Mouse (Mus musculus): Measurements from ENCODE around the gene Tns2.

Tns2 gene

DNA sequence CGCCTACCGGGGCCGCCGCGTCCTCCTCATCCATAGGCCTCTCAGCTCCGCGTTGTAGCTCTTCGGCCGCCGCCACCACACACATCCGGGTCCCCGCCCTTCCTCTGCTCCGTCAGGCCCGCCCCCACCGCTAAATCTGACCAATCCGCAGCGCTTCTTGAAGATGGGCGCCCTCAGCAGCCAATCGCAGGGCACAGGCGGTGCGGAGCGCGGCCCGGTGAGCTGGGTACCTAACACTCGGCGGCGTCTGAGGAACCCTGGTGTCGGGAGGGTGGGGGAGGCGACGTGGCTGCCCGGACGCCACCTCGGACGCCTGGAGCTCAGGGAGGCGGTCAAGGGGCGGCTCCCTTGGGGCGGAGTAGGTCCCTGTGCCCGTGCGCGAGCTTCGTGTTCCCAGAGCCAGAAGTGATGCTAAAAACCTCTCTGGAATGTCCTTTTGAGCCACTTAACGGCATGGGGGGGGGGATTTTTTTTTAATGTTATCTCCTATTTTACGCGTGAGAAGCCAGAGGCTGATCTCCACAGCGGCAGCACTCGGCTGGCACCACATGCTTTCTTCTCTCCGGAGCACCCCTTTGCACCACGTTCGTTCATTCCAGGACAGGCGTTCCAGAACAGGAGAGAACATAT, 36.0 kb downstream of the Tns2 start, which contains the start of gene Spryd3:
Gene Spryd3 (minus strand): TSS at position 106 of the 630 bp plus-strand sequence.
- peak; percentile 98 for DNase-seq (ENCODE audit: low read depth, low spot score)

DNA sequence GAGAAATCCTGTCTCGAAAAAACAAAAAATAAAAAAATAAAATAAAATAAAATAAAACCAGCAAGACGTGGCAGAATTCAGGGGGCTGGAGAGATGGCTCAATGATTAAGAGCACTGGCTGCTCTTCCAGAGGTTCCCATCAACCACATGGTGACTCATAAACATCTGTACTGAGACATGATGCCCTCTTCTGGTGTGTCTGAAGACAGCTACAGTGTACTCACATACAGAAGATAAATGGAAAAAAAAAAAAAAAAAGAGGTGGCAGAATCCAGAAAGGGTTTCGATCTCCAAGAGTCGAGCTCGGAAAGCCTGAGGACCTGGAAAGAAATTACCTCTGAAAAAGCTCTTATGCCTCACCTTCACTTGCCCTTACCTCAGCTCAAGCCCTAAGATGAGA, 40.9 kb downstream of the Tns2 start:
- DNase-seq (ENCODE audit: low read depth, low spot score) = no peak

DNA sequence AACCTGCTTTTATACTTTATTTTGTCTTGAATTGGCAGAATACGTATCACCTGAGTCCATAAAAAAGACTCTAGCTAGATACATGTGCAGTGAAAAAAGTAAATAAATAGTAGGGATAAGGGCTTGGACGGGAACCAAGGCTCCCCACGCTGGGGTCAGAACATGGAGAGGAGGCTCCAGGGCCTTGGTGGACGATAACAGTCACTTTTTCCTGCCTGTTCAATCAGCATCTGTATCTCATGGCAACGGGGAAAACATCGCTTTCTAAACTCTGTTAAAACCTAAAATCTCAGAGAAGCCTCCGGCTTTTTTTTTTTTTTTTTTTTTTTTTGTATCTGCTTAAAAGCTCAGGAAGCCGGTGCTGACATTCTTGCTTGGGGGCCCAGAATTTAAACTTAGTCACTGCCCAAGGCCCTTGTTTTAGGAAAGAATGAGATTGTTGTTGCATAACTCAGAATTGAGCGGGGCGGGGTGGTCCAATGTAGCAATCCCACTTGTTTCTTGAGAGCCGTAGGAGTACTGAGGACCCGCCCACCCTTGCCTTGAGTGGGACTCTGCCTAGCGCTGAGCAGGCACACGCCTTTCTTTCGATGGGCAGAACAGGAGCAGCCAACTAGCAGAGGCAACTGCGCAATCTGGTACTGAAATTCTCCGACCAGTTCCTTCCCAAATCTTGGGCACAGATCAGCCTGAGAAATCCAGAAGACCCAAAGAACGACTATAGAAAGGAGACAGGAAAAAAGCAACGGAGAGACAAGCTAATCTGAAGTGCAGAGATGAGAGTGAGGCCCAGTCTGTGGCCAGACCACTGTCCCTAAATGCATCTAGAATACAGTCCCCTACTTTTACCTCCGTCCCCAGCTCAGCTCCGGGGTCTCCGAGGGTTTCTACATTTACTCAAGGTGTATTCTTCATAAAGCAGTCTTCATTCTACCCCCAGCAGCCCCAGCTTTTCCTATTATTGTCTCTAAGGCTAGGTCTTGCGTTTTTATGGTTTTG, 43.0 kb downstream of the Tns2 start:
- peak; percentile 60 for DNase-seq (ENCODE audit: low read depth, low spot score)

DNA sequence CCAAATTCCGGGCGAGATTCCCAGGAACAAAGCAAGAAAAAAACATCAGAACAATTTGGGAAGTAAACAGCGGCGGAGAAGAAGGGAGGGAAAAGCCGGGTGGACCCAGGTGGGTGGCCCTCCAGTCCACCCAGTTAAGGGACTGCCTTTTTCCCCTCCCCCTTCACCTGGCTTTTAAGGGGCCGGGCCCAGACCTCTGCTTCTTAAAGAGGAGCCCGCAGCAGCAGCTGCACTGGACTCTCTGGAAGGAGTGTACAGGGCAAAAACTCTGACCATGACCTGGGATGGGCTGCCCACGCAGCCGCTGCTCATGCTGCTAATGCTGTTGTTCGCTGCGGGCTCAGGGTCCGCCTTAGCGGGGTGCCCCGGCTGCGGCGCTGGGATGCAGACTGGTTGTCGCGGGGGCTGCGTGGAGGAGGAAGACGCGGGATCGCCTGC, 44.1 kb downstream of the Tns2 start, which contains the start of gene Igfbp6:
Gene Igfbp6 (plus strand): TSS at position 89 of the 438 bp plus-strand sequence.
- DNase-seq (ENCODE audit: low read depth, low spot score) = no peak

DNA sequence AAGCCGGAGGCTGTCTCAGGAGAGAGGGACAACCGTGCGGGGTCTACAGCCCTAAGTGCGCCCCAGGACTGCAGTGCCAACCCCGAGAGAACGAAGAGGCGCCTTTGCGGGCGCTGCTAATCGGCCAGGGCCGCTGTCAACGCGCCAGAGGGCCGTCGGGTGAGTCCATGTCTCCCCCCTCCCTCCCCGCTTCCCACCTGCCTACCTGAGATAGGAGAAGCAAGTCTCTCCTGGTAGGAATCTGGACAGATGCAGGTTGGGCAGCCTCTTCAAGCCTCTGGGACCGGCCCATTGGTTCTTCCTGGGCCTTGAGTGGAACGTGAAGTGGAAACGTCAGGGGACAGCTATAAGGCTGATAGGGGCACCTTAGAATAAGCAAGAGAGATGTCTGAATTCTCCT, 44.5 kb downstream of the Tns2 start:
- DNase-seq (ENCODE audit: low read depth, low spot score) = no peak

DNA sequence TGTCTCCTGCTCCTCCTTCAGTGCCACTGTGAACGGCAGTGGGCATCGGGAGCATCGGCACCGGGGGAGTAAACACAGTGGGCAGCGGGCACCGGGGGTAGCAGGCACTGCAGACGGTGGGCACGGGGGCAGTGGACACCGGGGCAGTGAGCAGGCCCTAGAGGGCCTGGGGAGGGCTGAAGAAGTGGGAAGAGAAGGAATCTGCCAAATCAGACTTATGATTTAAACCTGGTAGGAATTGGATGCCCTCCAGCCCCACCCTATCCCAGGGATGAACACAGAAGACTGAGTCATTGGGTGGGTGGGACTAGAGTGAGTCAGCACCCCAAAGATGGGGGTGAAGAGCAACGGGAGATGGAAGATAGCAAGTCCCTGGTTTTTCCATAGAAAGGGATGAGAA, 45.1 kb downstream of the Tns2 start:
- DNase-seq (ENCODE audit: low read depth, low spot score) = no peak

DNA sequence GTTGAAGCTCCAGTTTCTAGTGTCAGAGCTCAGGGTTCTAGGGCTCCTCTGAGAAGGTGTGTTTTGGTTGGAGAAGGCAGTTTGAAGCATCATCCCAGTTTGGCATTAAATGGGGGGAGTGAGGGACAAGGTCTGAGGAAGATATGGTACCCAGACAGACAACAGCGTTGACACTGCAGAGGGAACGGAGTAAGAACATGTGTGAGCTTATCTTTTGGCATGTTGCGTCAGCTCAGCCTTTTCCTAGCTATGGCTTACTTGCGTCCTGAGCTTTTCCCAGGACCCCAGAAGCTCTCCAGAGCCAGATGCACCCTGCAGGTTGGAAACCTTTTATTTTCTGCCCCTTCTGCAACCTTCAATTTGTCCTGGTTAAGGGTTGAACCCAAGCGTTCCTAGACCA, 45.9 kb downstream of the Tns2 start:
- no peak for DNase-seq (ENCODE audit: low read depth, low spot score)

DNA sequence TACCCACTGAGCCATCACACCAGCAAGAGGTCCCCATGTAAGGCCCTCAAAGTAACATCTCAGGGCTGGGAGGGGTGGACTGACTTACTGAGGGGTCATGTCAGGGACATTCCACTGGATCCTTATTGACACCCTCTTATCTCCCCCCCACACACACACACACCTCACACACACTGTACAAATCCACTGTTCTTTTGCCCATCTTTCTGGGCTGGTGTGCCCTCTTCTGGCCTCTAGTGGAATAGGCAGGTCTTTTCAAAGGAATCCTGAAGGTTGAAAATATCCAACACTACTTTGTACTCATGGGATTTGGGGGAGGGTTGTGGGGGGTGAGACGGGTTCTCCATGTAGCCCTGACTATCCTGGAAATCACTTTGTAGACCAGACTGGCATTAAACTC, 46.7 kb downstream of the Tns2 start:
- peak; percentile 65 for DNase-seq (ENCODE audit: low read depth, low spot score)

DNA sequence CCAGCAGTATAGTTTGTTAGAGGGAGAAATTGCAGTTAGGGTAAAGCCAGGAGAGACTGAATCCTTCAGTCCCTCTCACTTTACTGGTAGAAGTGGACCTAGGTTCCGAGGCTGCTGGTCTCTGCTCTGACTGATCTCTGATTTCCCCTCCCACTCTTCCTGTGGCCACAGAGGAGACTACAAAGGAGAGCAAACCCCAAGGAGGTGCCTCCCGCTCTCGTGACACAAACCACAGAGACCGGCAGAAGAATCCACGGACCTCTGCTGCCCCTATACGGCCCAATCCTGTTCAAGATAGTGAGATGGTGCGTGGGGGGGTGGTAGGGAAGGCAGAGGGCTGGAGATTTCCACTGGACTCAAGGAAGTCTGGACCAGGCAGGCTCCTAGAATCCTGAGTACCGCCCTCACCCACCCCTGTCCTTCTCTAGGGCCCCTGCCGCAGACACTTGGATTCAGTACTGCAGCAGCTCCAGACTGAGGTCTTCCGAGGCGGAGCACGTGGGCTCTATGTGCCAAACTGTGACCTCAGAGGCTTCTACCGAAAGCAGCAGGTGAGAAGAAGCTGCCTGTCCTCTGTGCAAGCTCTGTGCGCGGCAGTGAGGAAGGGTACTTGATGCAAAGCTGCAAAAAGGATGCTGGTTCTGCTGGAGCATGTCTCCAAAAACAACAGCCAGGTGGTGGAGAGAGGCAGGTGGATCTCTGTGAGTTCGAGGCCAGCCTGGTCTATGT, 47.6 kb downstream of the Tns2 start:
- no peak for DNase-seq (ENCODE audit: low read depth, low spot score)

DNA sequence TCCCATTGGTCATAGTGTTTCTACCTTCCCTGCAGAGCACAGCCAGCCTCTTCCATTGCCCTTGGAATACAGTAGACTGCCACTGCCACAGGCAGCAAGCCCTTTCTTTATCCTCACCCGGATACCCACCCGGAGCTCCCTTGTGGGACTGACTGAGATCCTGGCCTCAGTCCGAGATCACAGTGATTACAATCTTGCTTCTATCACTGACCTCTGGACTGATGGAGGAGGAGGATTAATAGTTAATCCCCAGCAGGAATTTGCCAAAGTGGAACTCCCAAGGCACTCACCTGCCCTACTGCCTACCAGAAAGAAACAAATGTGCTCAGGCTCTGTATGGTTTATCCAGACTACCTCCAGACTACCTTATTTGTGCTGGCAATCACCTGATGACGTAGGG, 49.3 kb downstream of the Tns2 start:
- no peak for DNase-seq (ENCODE audit: low read depth, low spot score)

DNA sequence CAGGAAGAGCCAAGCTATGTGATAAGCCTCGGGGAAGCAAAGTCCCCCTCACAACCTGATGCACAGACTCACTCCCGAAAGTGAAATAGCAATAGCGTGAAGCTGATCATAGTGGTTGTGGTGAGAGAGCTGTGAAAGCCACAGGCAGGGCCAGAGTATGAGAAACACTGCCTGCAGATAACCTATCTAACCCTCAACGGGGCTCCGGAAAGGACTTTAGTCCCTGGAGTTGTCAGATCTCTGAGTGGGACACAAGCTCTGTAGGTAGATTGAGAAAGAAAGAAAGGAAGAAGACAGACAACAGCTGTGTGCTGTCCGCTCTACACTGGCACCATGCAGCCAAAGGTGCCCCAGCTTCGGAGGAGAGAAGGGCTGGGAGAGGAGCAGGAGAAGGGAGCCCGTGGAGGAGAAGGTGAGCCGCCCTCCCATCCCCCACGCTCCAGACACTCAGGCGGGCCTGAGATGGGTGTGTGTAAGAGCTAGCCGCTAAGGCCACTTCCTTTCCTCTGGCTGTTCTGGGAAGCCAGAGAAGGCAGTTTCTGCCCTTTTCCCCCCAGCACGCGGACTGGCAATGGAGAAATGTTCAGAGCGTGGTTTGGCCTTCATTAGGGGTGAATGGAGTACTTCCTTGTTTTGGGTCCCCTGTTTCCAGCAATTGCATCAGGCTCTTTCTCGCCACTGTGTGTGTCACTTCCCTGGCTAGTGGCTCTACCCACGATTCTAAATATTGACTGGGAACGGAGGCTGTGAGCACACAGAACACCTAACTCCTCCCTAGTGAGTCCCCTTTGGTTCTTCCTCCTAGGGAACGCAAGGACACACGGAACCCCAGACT, 50.3 kb downstream of the Tns2 start, which contains the start of gene Soat2:
Gene Soat2 (plus strand): TSS at position 226 of the 835 bp plus-strand sequence.
- DNase-seq (ENCODE audit: low read depth, low spot score) = peak; percentile 64

DNA sequence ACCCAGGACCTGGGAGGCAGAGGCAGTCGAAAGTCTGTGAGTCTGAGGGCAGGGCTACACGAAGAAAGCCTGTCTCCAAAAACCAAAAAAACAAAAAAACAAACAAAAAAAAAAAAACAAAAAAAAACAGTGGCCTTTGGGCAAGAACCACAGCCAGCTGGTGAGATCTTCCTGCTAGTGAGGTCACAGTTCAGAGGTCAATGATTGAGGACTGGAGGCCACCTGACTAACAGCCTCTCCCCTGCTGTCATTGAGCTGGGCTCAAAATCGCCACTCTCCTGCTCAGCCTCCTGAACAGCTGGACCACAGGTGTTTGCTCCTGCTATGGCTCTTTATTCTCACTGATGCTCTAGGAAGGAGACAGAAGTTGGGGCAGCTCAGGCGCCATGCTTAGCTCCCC, 52.4 kb downstream of the Tns2 start:
- no peak for DNase-seq (ENCODE audit: low read depth, low spot score)

DNA sequence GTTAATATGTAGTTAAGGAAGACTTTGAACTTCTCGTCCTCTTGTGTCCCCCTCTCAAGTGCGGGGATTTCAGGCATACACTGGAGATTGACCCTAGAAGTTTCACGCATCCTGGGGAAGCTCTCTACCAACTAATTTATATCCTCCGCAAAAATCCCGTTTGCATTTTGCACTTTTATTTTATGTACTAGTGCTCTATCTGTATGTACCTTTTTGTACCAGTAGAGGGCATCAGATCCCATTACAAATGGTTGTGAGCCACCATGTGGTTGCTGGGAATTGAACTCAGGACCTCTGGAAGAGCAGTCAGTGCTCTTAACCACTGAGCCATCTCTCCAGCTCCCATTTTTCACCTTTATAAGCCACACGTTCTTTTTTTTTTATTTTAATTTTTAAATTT, 54.8 kb downstream of the Tns2 start:
- DNase-seq (ENCODE audit: low read depth, low spot score) = peak; percentile 37

DNA sequence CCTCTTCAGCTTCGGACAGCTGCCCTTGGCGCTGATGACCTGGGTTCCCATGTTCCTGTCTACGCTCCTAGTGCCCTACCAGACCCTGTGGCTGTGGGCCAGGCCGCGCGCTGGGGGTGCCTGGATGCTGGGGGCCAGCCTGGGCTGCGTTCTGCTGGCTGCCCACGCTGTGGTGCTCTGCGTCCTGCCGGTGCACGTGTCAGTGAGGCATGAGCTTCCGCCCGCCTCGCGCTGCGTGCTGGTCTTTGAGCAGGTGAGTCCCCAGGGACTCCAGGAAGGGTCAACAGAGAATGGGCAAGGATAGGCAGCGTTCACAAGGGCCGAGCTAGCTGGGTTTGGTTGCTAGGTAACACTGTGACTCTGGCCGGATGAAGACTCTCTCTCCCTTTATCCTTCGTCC, 56.6 kb downstream of the Tns2 start:
- peak; percentile 68 for DNase-seq (ENCODE audit: low read depth, low spot score)

DNA sequence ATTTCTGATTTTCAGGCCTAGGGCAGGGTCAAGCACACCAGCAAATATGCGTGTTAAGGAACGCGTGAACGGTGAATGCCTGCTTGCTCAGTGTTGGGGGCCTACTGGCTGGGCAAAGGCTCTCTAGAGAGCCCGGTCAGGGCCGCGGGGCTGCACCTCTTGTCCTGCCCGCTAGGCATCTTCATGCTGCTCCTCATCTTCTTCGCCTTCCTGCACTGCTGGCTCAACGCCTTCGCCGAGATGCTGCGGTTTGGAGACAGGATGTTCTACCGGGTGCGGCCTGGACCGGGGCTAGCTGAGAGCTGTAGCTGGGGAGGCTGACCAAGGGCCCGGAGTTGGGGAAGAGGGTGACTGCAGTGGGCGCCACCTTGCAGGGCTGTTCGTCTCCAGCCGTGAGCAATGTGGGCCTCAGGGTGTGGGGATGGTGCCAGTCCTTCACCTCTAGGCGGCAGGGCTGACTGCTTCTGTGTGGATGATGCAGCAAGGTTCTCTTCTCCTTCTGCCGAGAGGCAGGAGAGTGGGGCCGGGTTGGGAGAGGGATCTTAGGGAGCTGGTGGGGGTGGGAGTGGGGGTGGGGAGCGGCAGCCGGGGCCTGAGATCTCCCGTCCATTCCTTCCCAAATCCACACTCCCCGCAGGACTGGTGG, 60.3 kb downstream of the Tns2 start:
- DNase-seq (ENCODE audit: low read depth, low spot score) = peak; percentile 66

DNA sequence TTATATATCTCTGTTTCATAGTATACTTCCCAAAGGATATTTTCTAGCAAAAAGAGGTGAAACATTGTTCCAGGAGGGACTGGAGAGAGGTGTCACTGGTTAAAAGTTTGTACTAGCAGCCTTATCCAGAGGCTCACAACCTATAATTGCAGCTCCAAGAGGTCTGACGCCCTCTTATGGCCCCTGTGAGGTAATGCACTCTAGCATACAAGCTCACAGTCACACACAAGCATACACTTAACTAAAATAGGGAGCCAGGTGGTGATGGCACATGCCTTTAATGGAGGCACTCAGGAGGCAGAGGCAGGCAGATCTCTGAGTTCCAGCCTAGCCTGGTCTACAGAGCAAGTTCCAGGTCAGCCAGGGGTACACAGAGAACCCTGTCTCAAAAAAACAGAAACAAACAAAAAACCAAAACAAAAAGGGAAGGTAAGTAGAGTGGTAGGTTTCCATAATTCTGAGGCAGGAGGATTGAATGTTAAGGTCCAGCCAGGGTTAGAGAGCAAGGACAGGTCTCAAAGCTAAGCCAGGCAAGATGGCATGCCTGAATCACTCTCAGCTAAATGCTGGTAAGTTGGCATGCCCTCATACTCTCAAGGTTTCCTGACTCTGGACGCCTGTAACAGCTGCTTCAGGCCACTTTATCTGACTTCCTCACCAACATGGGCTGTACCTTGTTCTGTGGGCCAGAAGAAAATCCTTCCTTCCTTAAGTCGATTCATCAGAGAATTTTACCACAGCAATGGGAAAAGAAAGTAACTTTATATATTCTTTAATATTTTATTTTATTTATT, 63.9 kb downstream of the Tns2 start:
- DNase-seq (ENCODE audit: low read depth, low spot score) = peak; percentile 66

DNA sequence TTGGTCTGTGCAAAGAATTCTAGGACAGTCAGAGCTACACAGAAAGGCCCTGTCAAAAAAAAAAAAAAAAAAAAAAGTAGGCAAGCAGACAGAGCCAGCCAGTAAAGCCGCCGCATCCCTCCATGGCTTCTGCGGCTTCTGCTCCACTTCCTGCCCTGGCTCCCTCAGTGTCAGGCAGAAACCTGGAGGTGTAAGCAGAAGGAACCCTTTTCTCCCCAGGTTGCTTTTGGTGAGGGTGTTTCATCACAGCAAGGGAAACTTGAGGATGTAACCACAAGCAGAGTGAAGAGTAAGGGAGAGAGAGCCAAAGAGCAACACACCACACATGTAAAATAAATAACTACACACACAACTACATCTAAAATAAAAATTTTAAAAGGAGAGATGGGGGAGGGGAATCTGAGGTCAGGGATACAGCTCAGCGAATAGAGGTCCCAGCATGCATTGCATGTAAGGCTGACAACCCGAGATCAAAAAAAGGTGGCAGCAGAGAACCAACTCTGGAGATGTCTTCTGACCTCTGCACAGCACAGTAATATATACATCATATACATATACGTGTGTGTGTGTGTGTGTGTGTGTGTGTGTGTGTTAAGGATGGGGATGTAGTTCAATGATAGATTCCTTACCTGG, 65.4 kb downstream of the Tns2 start:
- no peak for DNase-seq (ENCODE audit: low read depth, low spot score)
